Mouse (Mus musculus): ENCODE data around the gene Pilra.
"Not testable (repeated sequence)": the region's sequence is repeated elsewhere in the genome, so short reads cannot be mapped to it uniquely, and the experiment has no call there.

Pilra gene

GRCm38 (mm10) chr5:137835966-137836520 is at the start of gene Pilra:
Gene Pilra (minus strand): TSS chr5:137836281.
- not testable (repeated sequence) for DNase-seq (ENCODE audit: low read depth, low spot score)

- DNase-seq (ENCODE audit: low read depth, low spot score): no peak
These were observed 47.3 kb upstream of the Pilra start for GRCm38 (mm10) chr5:137883345-137883744.

- DNase-seq (ENCODE audit: low read depth, low spot score): no peak
These were observed 46.8 kb upstream of the Pilra start for GRCm38 (mm10) chr5:137882922-137883321.

GRCm38 (mm10) chr5:137877860-137878259 is 41.8 kb upstream of the Pilra start:
- no peak for DNase-seq (ENCODE audit: low read depth, low spot score)

GRCm38 (mm10) chr5:137875054-137875453 is 39.0 kb upstream of the Pilra start:
- DNase-seq (ENCODE audit: low read depth, low spot score): no peak

- not testable (repeated sequence) for DNase-seq (ENCODE audit: low read depth, low spot score)
These were observed 36.3 kb upstream of the Pilra start for GRCm38 (mm10) chr5:137872381-137872702.

- not testable (repeated sequence) for DNase-seq (ENCODE audit: low read depth, low spot score)
These were observed 35.7 kb upstream of the Pilra start, which contains the start of gene Pilrb2 for GRCm38 (mm10) chr5:137871644-137872380. Gene Pilrb2 (minus strand): TSS chr5:137871815.

GRCm38 (mm10) chr5:137868600-137868999 is 32.5 kb upstream of the Pilra start:
- DNase-seq (ENCODE audit: low read depth, low spot score): not testable (repeated sequence)

- not testable (repeated sequence) for DNase-seq (ENCODE audit: low read depth, low spot score)
These were observed 27.9 kb upstream of the Pilra start for GRCm38 (mm10) chr5:137864008-137864407.

- DNase-seq (ENCODE audit: low read depth, low spot score): not testable (repeated sequence)
These were observed 22.1 kb upstream of the Pilra start, which contains the start of gene Pilrb1 for GRCm38 (mm10) chr5:137857960-137858710. Gene Pilrb1 (minus strand): TSS chr5:137858106.

- DNase-seq (ENCODE audit: low read depth, low spot score): not testable (repeated sequence)
These were observed 20.8 kb upstream of the Pilra start for GRCm38 (mm10) chr5:137856870-137857269.

GRCm38 (mm10) chr5:137854907-137855306 is 18.8 kb upstream of the Pilra start:
- not testable (repeated sequence) for DNase-seq (ENCODE audit: low read depth, low spot score)

GRCm38 (mm10) chr5:137850313-137850712 is 14.2 kb upstream of the Pilra start:
- DNase-seq (ENCODE audit: low read depth, low spot score): not testable (repeated sequence)

GRCm38 (mm10) chr5:137837110-137837509 is 1.0 kb upstream of the Pilra start:
- not testable (repeated sequence) for DNase-seq (ENCODE audit: low read depth, low spot score)

GRCm38 (mm10) chr5:137836611-137837010 is 530 bp upstream of the Pilra start:
- no peak for DNase-seq (ENCODE audit: low read depth, low spot score)

- DNase-seq (ENCODE audit: low read depth, low spot score): no peak
These were observed 2.6 kb downstream of the Pilra start for GRCm38 (mm10) chr5:137833500-137833899.

- no peak for DNase-seq (ENCODE audit: low read depth, low spot score)
These were observed 4.6 kb downstream of the Pilra start for GRCm38 (mm10) chr5:137831506-137831905.

- no peak for DNase-seq (ENCODE audit: low read depth, low spot score)
These were observed 5.0 kb downstream of the Pilra start for GRCm38 (mm10) chr5:137831106-137831505.

GRCm38 (mm10) chr5:137830238-137830637 is 5.8 kb downstream of the Pilra start:
- no peak for DNase-seq (ENCODE audit: low read depth, low spot score)

GRCm38 (mm10) chr5:137828694-137829093 is 7.4 kb downstream of the Pilra start:
- DNase-seq (ENCODE audit: low read depth, low spot score): no peak

- DNase-seq (ENCODE audit: low read depth, low spot score): no peak
These were observed 9.7 kb downstream of the Pilra start for GRCm38 (mm10) chr5:137826421-137826820.

GRCm38 (mm10) chr5:137825971-137826370 is 10.1 kb downstream of the Pilra start:
- no peak for DNase-seq (ENCODE audit: low read depth, low spot score)
